Mouse (Mus musculus): ENCODE data around the gene Fam174b.

DNA sequence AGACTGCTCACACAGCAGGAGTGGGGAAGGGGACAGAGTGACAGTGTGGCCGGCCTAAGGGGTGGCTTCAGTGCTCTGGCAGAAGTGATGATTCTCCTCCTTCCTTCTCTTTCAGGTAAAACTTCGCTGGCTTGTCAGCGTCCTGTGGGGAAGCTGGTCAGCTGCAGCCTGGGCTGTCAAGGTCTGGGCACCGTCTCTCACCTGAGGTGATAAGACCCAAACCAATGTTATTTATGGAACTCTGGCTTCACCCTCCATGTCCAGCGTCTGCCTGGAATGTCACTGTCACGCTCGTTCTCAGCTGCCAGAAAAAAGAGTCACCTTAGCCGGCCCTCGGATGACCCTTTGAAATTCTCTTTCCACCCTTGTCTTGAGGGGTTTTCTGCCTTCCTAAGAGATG is 34.7 kb downstream of the Fam174b start:
- TF ChIP-seq CTCF (IDR thresholded peaks at IDR 0.05; ENCODE audit: extremely low read depth, insufficient read depth, low read length): no peak
- TF ChIP-seq POLR2A (IDR thresholded peaks at IDR 0.05; ENCODE audit: extremely low read depth, insufficient read depth, low read length): no peak

Data from cortical plate, adult 2 months (tissue).